Mouse (Mus musculus): ENCODE measurements around the gene Gm20843.
"Not testable (repeated sequence)": the region's sequence is repeated elsewhere in the genome, so short reads cannot be mapped to it uniquely, and the experiment has no call there.

The Gm20843 gene

GRCm38 (mm10) chrY:72247018-72247417, at the start of gene Gm20843:
Gene Gm20843, minus strand, starts transcription at chrY:72247118.
- not testable (repeated sequence) for DNase-seq (ENCODE audit: low spot score)

Data from testis, postnatal 10 days (tissue).